Mouse (Mus musculus) frontal cortex, postnatal 25 days (tissue): ENCODE data around the gene Hamp.

Experiments
- DNase-seq, 2 experiments: peaks; one replicate each; pipeline ENCODE4 v3.0.0; 2022; ENCODE audit warnings: low spot score in 2 of 2

Hamp gene

GRCm38 (mm10) chr7:30943909-30944635, at the start of gene Hamp:
TSS of gene Hamp (minus strand) at chr7:30944032.
- no peak for DNase-seq

DNA sequence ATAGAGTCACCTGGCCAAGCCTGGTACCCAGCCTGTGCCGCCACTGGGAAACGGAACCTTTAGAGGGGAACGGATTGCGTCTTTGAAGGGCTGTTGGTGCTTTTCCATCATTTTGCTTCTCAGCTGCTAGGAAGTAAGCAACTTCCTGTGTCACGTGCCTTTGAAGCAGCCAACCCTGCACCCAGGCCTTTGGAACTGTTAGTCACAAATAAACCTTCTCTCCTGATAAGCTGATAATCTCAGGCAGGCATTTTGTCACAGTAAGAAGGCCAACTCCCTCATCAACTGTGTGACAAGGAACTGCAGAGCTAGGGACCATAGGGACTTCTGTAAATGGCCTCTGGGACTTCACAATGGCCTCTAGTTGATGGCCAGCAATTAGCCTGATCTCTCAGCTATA, 48.3 kb upstream of the Hamp start:
- no peak for DNase-seq

- no peak for DNase-seq
Measured at GRCm38 (mm10) chr7:30988519-30989162, 44.8 kb upstream of the Hamp start.

DNA sequence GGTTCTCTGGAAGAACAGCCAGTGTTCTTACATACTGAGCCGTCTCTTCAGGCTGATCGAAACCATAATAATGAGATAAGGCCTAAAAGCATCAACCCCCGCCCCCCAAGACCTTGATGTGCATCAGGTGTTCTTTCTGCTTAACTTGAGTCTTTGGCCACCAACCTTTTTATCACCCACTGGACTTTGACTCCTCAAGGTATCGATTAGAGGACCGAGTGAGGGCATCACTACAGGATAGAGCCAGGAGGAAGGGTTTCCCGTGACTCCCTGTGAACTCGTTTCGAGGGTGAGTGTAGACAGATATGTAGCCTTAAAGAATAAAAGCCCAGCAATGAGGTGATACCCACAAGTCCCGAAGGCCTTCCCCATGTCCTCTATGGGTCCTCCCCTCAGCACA, 41.5 kb upstream of the Hamp start:
- no peak for DNase-seq

GRCm38 (mm10) chr7:30981703-30982102, 37.9 kb upstream of the Hamp start:
- no peak for DNase-seq

DNA sequence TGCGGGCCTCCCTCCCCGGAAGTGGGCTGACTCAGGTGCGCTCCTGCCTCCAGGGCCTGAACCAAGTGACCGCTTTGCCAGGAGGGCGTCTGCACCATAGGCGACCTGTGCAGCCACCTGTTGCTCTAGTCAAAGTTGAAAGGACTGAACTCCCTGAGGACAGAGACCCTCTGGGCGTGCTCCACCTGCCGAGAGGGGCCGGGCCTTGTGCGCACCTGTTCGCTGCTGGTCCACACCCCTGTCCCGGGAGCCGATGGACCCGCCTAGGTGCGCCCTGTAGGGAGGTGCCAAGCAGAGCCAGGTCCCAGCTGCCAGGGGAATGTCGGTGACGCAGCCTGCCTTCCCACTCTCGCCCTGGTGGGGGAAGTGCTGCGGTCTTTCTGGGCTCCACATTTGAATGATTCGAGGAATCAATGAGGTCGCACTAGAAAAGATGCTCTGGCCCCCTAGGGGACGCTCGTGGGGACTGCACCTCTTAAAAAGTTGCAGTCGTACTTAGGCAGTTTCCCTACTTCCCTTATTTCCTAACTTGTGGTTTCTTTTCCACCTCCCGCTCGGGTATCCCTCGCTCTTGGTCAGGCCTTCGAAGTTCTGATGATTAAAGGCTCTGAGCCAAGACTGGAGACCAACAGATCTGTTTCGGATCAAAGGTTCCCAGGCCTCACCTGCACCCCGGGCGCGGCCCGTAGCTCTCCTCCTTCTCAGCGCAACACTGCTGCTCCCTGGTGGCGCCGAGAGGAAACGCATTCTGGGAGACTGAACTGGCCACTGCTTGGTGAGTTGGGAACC, 29.9 kb upstream of the Hamp start, which contains the start of gene Fam187b:
TSS of gene Fam187b (plus strand) at position 290 of the 789 bp plus-strand sequence.
- DNase-seq: peak; percentile 55 to 62

DNA sequence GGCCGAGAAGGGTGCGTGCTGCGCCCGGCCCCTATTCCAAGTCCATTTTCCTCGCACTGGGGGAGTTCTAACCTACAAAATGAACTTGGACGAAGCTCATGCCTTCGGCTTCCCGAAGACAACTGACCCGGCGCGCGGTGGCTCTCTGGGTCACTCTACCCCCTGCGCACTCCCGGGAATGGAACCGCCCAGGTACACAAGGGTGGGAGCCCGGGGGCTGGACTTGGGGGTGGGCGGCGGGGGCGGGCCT, 29.3 kb upstream of the Hamp start, which contains the start of gene Lsr:
TSS of gene Lsr (minus strand) at position 214 of the 250 bp plus-strand sequence.
- DNase-seq: no peak

- no peak for DNase-seq
Measured at GRCm38 (mm10) chr7:30972426-30973250, 28.8 kb upstream of the Hamp start.

DNA sequence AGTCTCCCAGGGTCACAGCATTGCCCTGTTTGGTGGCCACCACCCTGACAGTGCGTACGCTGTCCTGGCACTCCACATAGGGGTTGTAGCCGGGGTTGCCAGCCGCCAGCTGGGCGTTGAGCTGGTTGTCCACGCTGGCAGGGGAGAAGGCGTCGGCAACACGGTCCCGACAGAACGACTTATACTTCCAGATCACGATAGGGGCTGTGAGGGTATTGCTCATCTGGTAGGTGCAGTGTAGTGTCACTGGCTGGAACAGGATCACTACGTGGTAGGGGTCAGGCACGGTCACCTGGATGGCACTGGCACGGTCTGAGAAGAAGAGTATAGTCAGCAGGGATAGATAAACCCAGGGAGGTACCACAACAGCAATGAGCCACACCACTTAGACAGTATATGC, 28.1 kb upstream of the Hamp start:
- DNase-seq: no peak

DNA sequence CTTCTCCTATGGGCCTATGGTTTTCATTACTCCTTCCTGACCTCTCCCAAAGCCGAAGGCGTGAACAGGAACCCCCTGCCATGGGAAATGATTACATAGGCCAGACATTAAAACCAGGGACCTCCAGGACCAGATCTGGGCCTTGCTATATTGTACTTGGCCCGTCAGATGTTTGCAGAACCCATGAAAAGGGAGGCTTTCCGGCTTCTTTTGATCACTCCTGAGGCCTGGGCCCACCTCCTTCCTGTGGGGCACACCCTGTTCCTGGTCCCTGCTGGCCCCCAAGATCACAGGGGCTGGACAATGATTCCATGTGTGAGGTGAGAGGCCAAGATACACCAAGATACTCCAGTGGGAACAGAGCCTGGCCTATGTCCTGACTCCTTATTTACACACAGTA, 25.3 kb upstream of the Hamp start:
- no peak for DNase-seq

GRCm38 (mm10) chr7:30968611-30969010, 24.8 kb upstream of the Hamp start:
- no peak for DNase-seq

GRCm38 (mm10) chr7:30966657-30967056, 22.8 kb upstream of the Hamp start:
- no peak for DNase-seq

DNA sequence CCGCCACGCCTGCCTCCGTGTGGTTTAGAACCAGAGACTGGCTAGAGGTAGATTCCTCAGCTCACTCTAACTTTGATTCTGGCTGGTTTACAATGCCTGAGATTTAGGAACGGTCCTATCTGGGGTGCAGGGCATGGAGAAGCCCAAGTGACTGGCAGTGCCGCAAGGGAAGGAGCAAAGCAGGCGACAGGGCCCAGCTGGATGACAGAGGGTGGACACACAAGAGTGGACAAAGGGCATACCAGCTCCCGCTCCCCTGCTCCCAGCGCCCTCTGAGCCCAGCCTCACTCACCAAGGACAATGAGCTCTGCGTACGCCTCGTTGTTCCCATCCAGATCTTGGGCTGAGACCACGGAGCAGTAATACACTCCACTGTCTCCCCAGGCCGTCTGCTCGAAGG, 21.8 kb upstream of the Hamp start:
- DNase-seq: no peak

GRCm38 (mm10) chr7:30964366-30964765, 20.5 kb upstream of the Hamp start:
- DNase-seq: no peak

DNA sequence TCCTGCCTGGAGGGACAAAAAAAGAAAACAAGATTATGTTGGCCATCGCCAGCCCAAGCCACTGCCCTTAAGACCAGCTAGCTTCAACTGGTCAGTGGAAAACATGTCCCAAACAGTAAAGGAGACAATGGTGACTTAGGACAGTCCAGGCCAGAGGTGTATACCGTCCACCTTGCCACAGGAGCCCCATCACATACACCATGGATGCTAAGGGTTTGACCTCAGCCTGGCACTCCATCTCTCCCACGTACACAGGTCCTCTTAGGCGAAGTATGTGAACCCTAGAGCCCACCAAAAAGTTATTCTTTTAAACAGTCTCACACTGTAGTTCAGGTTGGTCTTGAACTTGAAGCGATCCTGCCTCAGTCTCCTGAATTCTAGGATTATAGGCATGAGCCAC, 19.0 kb upstream of the Hamp start:
- DNase-seq: no peak

GRCm38 (mm10) chr7:30959786-30960349, 16.0 kb upstream of the Hamp start:
- DNase-seq: no peak

GRCm38 (mm10) chr7:30958866-30959487, 15.1 kb upstream of the Hamp start:
- DNase-seq: no peak

GRCm38 (mm10) chr7:30958109-30958865, 14.5 kb upstream of the Hamp start:
- DNase-seq: no peak

DNA sequence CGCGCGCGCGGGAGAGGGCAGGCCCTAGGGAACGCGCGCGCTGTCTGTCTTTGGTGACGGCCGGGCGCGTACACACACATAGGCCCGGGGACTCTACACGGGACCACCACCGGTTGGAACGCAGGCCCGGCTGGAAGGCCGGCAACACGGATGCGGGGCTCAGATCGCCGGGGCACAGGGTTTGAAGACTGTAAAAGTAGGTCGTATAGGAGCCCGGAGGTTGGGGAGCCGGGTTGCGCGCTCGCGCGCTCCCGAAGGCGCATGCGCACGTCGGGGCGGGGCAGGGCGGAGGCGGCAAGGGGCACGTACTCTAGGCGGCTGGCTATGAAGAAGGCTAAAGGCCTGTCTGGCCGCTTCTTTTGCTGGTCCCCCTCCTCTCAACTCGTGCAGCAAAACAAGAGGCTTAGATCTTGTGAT, 13.5 kb upstream of the Hamp start:
- DNase-seq: peak; percentile 87

DNA sequence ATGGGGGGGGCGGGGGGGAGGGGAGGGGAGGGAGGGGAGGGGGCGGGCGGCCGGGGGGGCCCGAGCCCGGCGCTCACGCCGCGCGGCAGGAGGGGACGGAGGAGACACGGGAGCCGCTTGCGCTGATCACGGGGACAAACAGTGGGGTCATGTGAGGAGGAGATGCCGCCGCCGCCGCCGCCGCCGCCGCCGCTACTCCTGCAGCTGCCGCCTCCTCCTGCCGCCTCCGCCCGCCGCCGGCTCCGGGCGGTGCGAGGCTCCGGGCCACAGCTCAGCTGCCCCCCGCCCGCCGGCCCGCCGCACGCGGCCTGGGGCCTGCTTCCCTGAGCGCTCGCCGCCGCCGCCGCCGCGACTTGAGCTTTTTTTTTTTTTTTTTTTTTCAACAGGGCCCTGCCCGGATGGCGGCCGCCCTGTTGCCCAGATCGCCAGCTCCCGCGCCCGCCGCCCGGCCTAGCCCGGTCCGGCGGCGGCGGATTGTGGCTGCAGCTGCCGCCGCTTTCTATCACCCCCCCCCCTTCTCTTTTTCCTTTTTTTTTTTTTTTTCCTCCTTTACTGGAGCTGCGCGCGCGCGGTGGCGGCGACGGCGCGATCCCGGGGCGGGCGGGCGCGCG, 13.0 kb upstream of the Hamp start, which contains the start of gene Usf2:
TSS of gene Usf2 (minus strand) at position 48 of the 611 bp plus-strand sequence.
- DNase-seq: peak; percentile 57 to 63
